Mouse (Mus musculus) heart, embryonic 12.5 days (tissue): Measurements from ENCODE around the gene Gm5460. TPM values are rescaled to one million over a fixed set of nuclear protein-coding genes. Genes with fewer than 3 reads are reported as not detected.
A peak's percentile ranks its signal among the peaks of the same experiment; 100 is the strongest.

Experiments
- ATAC-seq: fragments of 200-750 bp; cut with Nextera tagmentation; 2 replicates; pipeline ENCODE4 v1.8.0; 2017; ENCODE audit warnings: moderate TSS enrichment, moderate library complexity; ENCODE audit not compliant: insufficient number of reproducible peaks, low FRiP score
- H3K27ac ChIP-seq: fragments of 300-500 bp; sonication (generic); 2 replicates; pipeline ENCODE4 v1.5.1; 2016; ENCODE audit warnings: mild to moderate bottlenecking, moderate library complexity; ENCODE audit not compliant: poor library complexity, severe bottlenecking
- H3K27me3 ChIP-seq: fragments of 300-500 bp; sonication (generic); replicated peaks from 2 replicates; pipeline ENCODE4 v1.6.1; 2016; ENCODE audit warnings: mild to moderate bottlenecking, moderate library complexity
- H3K36me3 ChIP-seq: fragments of 300-500 bp; sonication (generic); 2 replicates; pipeline ENCODE4 v1.6.1; 2016; ENCODE audit warnings: mild to moderate bottlenecking, moderate library complexity
- H3K4me1 ChIP-seq: fragments of 300-500 bp; sonication (generic); replicated peaks from 2 replicates; pipeline ENCODE4 v1.6.1; 2016; ENCODE audit warnings: mild to moderate bottlenecking
- H3K4me2 ChIP-seq: fragments of 300-500 bp; sonication (generic); 2 replicates; pipeline ENCODE4 v1.6.1; 2016; ENCODE audit warnings: mild to moderate bottlenecking, moderate library complexity
- H3K4me3 ChIP-seq: fragments of 300-500 bp; sonication (generic); 2 replicates; pipeline ENCODE4 v1.5.1; 2016; ENCODE audit warnings: mild to moderate bottlenecking
- H3K9ac ChIP-seq: fragments of 300-500 bp; sonication (generic); 2 replicates; pipeline ENCODE4 v1.6.1; 2016; ENCODE audit warnings: mild to moderate bottlenecking, moderate library complexity
- H3K9me3 ChIP-seq: fragments of 300-500 bp; sonication (generic); replicated peaks from 2 replicates; pipeline ENCODE4 v1.6.1; 2016; ENCODE audit warnings: mild to moderate bottlenecking, moderate library complexity
- WGBS: fragments of 180-500 bp; shearing (Covaris S2); methylation state at CpG from one replicate; pipeline ENCODE4 v1.1.7; 2016; 5-methylcytosine and 5-hydroxymethylcytosine counted together
- polyA plus RNA-seq: library from polyadenylated mRNA; unstranded; fragments of >200 nt; fragmentation: Nextera tagmentation; extraction: Ambion mirVana; gene quantifications from 2 replicates; pipeline ENCODE4 v1.2.1, GENCODE M21; 2016

Gene Gm5460
- polyA plus RNA-seq, result not detected in 2 replicates

DNA sequence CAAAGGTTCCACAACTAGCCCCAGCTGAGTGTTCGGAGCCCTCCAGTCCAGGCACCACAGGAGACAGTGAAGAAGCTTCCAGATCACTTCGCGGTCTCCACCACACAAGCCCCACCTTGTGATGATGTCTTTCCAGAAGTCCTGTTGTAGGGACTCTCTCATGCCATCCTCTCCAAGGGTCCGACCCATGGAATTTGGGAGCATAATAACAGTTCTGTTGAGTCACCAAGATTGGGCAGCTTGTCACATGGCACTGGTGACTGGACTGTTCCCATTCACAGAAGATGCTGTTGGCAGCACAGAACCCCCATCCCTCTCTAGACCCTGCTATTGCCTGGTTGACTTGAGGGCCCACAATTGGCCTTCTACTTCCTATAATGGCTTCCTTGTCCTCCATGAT lies at the start of gene Gm5460:
TSS of gene Gm5460 (plus strand) at position 378 of the 400 bp plus-strand sequence.
- Histone ChIP-seq H3K27ac (no peak within 1 kb of the TSS), H3K9me3 (no peaks in the 10 kb centered on the region), H3K27me3 (no peaks in the 10 kb centered on the region), H3K9ac (no peak within 1 kb of the TSS), H3K4me3 (no peak within 1 kb of the TSS), H3K4me1 (no peaks in the 10 kb centered on the region), H3K36me3 (no peaks in the 10 kb centered on the region), H3K4me2 (no peak within 1 kb of the TSS)
- ATAC-seq, result no peak
- 87% methylated on average over 4 of the region's 4 CpGs for WGBS

DNA sequence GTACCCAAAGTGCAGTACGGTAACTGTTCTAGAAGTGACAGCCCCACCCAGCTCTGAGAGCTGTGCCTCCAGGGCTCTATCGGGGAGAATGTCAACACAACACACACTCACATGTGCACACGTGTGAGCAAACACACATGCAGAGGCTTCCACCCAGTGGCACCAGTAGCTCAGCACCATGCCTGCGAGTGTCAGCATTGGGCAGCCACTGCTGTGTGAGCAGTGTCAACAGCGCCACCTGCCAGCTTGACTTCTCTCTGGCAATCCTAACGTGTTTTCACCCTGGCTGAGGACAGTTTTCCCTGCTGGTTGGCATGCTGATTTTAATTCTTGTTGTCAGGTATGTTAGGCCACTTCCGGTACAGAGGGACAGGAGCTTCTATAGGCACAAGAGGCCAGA lies 43.9 kb upstream of the Gm5460 start:
- Histone ChIP-seq H3K27ac (no peak overlapping the region), H3K9ac (no peak overlapping the region), H3K36me3 (no peaks in the 10 kb centered on the region), H3K9me3 (no peaks in the 10 kb centered on the region), H3K4me2 (no peak overlapping the region), H3K4me1 (no peaks in the 10 kb centered on the region), H3K4me3 (no peak overlapping the region), H3K27me3 (peaks cover 13% of the 10 kb centered on the region)
- ATAC-seq, result no peak
- 40% methylated on average over 7 of the region's 7 CpGs for WGBS

DNA sequence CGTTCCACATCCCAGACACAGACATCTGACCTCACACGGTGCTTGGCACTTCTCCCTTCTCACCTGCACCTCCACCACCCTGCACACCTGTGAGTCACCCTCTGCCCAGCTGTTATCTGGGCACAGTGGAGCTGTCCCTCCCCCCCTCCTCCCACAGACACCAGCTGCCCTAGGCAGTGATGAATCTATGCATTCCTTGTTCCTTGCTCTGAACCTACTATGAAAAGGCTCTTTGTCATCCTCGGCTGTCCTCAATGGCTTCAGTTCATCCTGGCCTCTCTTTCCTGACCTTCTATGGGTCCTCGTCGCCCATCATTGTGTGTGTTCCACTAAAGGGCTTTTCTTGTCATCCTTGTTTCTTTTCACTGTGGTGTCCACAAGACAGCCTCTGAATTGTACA lies 41.8 kb upstream of the Gm5460 start:
- Histone ChIP-seq H3K4me2 (no peak overlapping the region), H3K4me1 (peaks cover 7% of the 10 kb centered on the region; the same call in 1 of the 2 replicates), H3K27ac (no peak overlapping the region), H3K27me3 (peaks cover 30% of the 10 kb centered on the region), H3K36me3 (no peaks in the 10 kb centered on the region), H3K9me3 (no peaks in the 10 kb centered on the region), H3K4me3 (no peak overlapping the region), H3K9ac (no peak overlapping the region)
- ATAC-seq, result no peak
- WGBS, result 55% methylated on average over 5 of the region's 5 CpGs

DNA sequence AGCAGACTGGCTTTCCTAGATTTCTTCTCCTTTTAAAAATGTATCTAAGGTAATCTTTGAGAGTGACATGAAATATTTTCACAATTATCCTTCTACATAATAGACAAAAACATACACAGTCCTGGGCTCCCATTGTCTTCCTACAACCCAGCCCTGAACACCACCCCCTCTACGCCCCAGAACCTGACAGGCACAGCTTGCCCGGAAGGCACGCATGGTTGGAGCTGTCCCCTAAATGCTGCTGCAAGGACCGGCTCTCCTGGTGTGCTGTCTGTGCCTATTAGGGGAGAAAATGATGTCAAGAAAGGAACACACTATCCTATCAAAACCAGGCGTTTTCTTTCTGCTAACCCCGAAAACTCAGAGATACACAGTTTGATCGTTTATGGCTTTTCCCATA lies 38.8 kb upstream of the Gm5460 start:
- no peaks in the 10 kb centered on the region for H3K9me3 ChIP-seq
- no peak overlapping the region for H3K9ac ChIP-seq
- H3K4me3 ChIP-seq, result no peak overlapping the region
- WGBS, result 47% methylated on average over 7 of the region's 7 CpGs
- peaks cover 30% of the 10 kb centered on the region for H3K27me3 ChIP-seq
- ATAC-seq, result no peak
- H3K4me1 ChIP-seq, result peaks cover 7% of the 10 kb centered on the region; the same call in 1 of the 2 replicates
- H3K4me2 ChIP-seq, result no peak overlapping the region
- no peaks in the 10 kb centered on the region for H3K36me3 ChIP-seq
- no peak overlapping the region for H3K27ac ChIP-seq

- H3K27me3 ChIP-seq, result peaks cover 30% of the 10 kb centered on the region
- H3K27ac ChIP-seq, result no peak within 1 kb of the TSS
- peak within 1 kb of the TSS; percentile 54; the same call in 1 of the 2 replicates for H3K9ac ChIP-seq
- H3K36me3 ChIP-seq, result no peaks in the 10 kb centered on the region
- under 1% methylated on average over 25 of the region's 25 CpGs for WGBS
- H3K4me3 ChIP-seq, result peak within 1 kb of the TSS; percentile 51
- H3K9me3 ChIP-seq, result no peaks in the 10 kb centered on the region
- 0 out of 2 replicates have a peak, but pooled peaks have one; percentile 36 for ATAC-seq
- H3K4me2 ChIP-seq, result peak within 1 kb of the TSS; percentile 94
- peaks cover 7% of the 10 kb centered on the region; the same call in 1 of the 2 replicates for H3K4me1 ChIP-seq
Observed at GRCm38 (mm10) chr14:33978604-33979059, 37.9 kb upstream of the Gm5460 start, which contains the start of gene Zfp488. Zfp488 (minus strand) TSS chr14:33978764.

DNA sequence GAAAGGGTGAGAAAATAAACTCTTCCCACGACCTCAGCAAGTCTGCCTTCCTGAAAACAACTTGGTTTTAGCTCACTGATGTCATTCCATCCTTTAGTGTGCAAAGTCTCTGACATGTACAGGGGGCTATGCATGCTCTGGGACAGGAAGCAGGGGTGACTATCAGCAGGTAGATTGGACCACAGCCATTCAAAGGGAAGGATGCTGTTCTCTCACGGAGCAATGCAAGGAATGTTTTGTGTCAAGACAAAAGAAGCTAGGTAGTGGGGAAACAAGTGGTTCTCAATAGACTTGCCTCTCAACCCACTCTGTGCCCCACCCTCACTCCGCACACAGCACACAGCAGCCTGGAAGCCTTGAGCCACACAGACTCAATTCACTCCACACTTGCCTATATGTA lies 27.4 kb upstream of the Gm5460 start:
- Histone ChIP-seq H3K9ac (no peak overlapping the region), H3K4me3 (no peak overlapping the region), H3K27ac (no peak overlapping the region), H3K27me3 (no peaks in the 10 kb centered on the region; the same call in 1 of the 2 replicates), H3K36me3 (no peaks in the 10 kb centered on the region), H3K4me1 (peaks cover 7% of the 10 kb centered on the region), H3K4me2 (no peak overlapping the region), H3K9me3 (no peaks in the 10 kb centered on the region)
- 48% methylated on average over 3 of the region's 3 CpGs for WGBS
- ATAC-seq, result no peak

DNA sequence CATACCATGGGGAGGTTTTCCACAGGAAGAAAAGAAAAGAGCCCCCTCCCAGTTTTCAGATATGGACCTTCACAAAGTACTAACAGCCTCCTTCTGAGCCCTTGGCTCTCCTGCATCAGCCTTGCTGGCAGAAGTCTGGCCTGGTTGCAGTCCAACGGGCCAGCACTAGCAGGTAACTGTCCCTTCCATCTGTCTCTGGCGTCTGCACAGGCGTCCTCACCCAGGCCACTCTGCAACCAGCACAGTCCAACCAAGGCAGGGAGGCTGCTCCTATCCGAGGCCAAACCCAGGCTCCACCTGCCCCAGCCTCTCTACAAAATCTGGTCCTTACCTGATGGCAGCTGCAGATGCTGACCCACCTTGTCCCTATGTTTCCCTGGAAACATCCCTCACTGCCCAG lies 24.6 kb upstream of the Gm5460 start:
- Histone ChIP-seq H3K36me3 (no peaks in the 10 kb centered on the region), H3K4me1 (peaks cover 11% of the 10 kb centered on the region), H3K27ac (no peak overlapping the region), H3K9ac (no peak overlapping the region), H3K9me3 (no peaks in the 10 kb centered on the region), H3K4me3 (no peak overlapping the region), H3K4me2 (no peak overlapping the region), H3K27me3 (no peaks in the 10 kb centered on the region; the same call in 1 of the 2 replicates)
- WGBS, result 68% methylated on average over 4 of the region's 4 CpGs
- no peak for ATAC-seq

- no peaks in the 10 kb centered on the region; the same call in 1 of the 2 replicates for H3K27me3 ChIP-seq
- H3K4me1 ChIP-seq, result peaks cover 17% of the 10 kb centered on the region
- H3K9ac ChIP-seq, result no peak overlapping the region
- ATAC-seq, result no peak
- 87% methylated on average over 9 of the region's 9 CpGs for WGBS
- H3K9me3 ChIP-seq, result no peaks in the 10 kb centered on the region
- no peak overlapping the region for H3K4me3 ChIP-seq
- no peak overlapping the region for H3K4me2 ChIP-seq
- H3K36me3 ChIP-seq, result no peaks in the 10 kb centered on the region
- no peak overlapping the region for H3K27ac ChIP-seq
Observed at GRCm38 (mm10) chr14:33993051-33993450, 23.5 kb upstream of the Gm5460 start.

DNA sequence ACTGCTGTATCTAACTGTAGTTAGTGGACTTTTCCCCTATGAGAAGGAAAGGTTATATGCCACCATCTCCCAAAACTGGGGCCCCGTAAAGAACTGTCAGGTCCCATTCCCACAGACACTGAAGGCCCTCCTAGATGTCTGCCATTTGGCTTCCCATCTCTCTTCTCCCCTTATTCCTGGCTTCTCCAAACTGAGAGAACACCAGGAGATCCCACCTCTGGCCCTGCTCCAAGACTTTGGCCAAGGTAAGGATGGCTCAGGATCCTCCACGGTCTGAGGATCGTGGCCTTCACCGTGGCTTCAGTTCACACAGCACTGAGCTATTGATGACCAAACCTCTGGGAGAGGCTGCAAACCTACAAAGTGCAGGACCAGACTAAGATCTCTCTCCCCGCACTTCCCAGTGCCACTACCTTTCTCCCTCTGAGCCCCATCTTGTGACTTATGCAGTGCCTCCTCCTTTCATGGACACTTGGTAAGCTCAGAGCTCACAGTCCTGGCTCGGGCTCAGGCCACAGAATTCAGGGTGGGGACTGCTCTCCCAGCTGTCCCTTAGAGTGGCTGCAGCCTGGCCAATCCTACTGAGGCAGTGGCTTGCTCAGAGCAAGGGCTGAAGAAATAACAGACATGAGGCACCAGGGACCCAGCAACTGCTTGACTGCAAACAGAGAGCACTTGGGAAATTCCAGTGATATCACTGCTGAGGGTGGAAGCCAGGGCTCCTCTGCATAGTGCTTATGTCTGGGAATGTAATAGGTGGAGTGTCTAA lies 22.9 kb upstream of the Gm5460 start:
- Histone ChIP-seq H3K9me3 (no peaks in the 10 kb centered on the region), H3K27ac (no peak overlapping the region), H3K4me2 (no peak overlapping the region), H3K9ac (no peak overlapping the region), H3K4me1 (peaks cover 17% of the 10 kb centered on the region), H3K36me3 (no peaks in the 10 kb centered on the region), H3K27me3 (no peaks in the 10 kb centered on the region; the same call in 1 of the 2 replicates), H3K4me3 (no peak overlapping the region)
- ATAC-seq, result 0 out of 2 replicates have a peak, but pooled peaks have one; percentile 18
- WGBS, result 79% methylated on average over 6 of the region's 6 CpGs

GRCm38 (mm10) chr14:33997427-33997826 lies 19.1 kb upstream of the Gm5460 start:
- Histone ChIP-seq H3K27me3 (no peaks in the 10 kb centered on the region), H3K9me3 (no peaks in the 10 kb centered on the region), H3K4me2 (no peak overlapping the region), H3K36me3 (no peaks in the 10 kb centered on the region), H3K4me3 (no peak overlapping the region), H3K27ac (no peak overlapping the region), H3K4me1 (peaks cover 17% of the 10 kb centered on the region), H3K9ac (no peak overlapping the region)
- ATAC-seq, result no peak
- 44% methylated on average over 6 of the region's 6 CpGs for WGBS

GRCm38 (mm10) chr14:34000076-34000475 lies 16.5 kb upstream of the Gm5460 start:
- H3K36me3 ChIP-seq, result no peaks in the 10 kb centered on the region
- no peak overlapping the region for H3K9ac ChIP-seq
- H3K27ac ChIP-seq, result no peak overlapping the region
- no peak overlapping the region for H3K4me2 ChIP-seq
- no peak overlapping the region for H3K4me3 ChIP-seq
- H3K4me1 ChIP-seq, result peaks cover 6% of the 10 kb centered on the region
- H3K9me3 ChIP-seq, result no peaks in the 10 kb centered on the region
- no peak for ATAC-seq
- no peaks in the 10 kb centered on the region for H3K27me3 ChIP-seq
